Mouse (Mus musculus) embryo, embryonic 11.5 days (tissue): ENCODE measurements around the gene Ptf1a.

Source experiments
- DNase-seq: peaks from one replicate; pipeline ENCODE4 v3.0.0-alpha.2; 2012; ENCODE audit warnings: low read depth, low spot score

The Ptf1a gene

DNA sequence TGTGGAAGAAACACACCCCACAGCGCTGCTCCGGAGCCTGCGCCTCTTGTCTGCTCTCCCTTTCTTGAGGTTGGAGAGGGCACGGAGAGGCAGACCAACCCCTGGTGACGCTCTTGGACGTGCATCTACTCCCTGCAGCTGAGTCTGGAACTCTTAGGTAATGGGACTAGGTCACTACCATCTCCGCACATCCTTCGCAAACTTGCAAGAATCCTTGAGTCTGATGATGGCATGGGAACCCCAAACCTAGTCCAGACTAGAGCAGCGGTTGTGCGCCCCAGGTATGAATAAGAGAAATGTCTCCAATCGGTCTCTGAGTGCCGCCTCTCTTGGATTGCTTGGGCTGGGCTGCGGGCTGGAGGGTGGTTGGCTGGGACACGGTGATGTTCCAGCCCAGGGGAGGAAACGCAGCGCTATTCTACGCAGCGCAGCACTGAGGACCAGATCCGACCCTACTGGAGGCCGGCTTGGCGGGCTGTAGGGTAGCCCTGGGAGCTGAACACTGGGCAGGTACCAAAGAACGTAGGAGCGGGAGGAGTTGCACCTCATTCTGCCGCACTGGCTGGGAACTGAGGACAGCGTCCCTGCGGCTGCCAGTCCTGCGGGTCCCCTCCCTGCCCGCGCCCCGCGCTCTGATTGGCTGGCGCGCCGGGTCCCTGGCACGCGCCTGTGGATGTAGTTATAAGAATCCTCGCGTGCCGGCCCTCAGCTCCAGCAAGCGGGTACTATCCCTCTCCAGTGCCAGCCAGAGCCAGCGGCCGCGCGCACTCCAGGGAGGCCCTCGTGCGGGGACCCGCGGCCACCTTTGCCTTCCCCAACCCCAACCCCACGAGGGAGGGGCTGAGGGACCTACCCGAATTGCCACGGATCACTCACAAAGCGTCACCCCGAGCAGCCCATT is at the start of gene Ptf1a:
TSS of gene Ptf1a (plus strand) at position 733 of the 901 bp plus-strand sequence.
- no peak for DNase-seq

DNA sequence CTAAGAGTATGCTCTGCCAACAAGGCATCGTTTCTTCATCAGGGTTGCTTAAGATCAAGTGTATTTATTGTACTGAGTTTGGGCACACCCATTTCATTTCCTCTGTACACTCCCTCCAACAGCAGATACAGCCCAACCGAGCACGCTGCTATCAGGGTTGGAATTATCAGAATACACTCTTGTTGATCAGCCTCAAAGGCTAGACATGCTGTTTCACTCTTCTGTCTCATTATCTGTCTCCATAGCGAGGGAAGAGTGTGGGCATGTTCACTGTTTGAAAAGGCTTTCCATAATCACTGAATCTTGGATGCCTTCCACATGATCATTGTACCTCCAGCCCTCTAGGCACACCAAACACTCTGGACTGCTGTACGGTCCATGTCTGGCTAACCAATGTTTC is 40.1 kb upstream of the Ptf1a start:
- DNase-seq, result no peak

DNA sequence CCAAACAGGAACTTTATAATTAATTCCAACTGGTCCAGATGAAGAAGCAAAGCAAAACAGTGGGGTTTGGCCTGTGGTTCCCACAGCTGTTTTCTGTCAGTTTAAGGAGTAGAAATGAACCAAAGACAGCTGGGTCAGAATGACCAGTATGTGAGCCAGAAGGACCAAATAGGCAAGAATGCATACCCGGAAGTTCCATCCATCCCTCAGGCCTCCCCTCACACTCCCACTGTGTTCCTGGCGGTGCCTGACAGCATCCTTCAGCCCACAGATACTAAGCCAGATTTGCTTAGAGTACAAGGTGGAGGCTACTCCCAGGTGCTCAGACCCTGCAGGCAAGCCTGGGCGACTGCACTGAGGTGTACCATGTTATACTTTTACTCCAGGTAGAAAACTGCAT is 38.9 kb upstream of the Ptf1a start:
- DNase-seq, result no peak

- DNase-seq, result peak; percentile 46
Measured at GRCm38 (mm10) chr2:19414222-19414965, 31.1 kb upstream of the Ptf1a start.

GRCm38 (mm10) chr2:19415063-19415521 is 30.4 kb upstream of the Ptf1a start:
- DNase-seq, result peak; percentile 66

DNA sequence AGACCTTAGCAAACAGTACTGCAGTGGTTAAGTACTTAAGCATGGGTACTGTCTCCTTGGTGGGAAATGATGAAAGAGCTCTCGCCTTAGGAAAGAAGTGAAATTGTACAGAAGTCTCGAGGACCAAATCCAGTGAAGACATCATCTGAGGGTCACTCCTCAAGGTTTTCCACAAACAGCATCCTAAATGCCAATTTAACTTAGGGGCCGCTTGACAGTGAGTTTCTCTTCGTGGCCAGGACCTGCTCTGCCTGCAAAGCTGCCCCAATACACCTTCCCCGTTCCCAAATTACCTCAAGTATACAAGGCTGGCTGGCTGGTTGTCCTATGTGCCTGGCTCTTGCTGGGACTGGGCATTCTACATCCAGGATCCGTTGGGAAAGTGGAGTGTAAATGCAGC is 29.4 kb upstream of the Ptf1a start:
- DNase-seq, result no peak

GRCm38 (mm10) chr2:19419686-19420345 is 25.6 kb upstream of the Ptf1a start:
- no peak for DNase-seq

- DNase-seq, result no peak
Measured at GRCm38 (mm10) chr2:19422226-19422625, 23.2 kb upstream of the Ptf1a start.

DNA sequence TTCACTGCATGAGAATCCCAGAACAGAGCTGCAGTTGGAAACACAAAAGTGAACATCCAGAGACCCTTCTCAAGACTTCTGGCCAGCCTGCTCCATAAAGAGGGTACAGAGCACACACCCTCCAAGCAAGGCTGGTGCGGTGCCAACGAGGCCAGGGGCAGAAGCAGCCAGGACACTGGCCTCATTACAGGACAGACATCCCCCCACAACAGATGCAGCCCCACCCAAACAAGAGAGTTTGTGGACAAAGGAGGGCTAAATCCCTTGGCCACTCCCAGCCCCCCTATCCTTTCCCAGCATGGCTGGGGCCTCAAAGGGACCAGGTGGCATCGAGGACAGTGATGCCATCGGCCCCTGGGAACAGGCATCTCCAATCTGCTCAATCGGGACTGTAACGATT is 22.4 kb upstream of the Ptf1a start:
- no peak for DNase-seq

GRCm38 (mm10) chr2:19429031-19429430 is 16.4 kb upstream of the Ptf1a start:
- DNase-seq, result peak; percentile 66

- no peak for DNase-seq
Measured at GRCm38 (mm10) chr2:19429691-19430690, 15.5 kb upstream of the Ptf1a start.

DNA sequence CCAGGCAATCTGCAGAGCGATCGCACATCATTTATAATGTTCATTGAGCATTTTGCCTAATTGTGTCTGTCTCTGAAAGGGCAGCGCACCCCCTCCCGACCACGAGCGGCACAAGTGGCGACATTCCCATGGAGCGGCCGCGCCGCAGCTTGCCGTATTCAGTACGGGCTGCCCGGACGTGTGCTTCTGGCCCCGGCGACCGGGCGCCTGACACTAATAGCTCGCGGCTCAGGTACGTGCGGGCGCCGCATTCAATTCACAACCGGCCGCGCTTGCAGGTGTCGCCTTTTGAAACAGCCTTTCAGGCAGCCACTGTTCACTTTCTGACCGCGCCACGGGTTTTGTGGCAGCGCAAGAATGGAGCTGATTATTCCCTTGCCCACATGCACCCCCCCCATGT is 14.7 kb upstream of the Ptf1a start:
- no peak for DNase-seq

DNA sequence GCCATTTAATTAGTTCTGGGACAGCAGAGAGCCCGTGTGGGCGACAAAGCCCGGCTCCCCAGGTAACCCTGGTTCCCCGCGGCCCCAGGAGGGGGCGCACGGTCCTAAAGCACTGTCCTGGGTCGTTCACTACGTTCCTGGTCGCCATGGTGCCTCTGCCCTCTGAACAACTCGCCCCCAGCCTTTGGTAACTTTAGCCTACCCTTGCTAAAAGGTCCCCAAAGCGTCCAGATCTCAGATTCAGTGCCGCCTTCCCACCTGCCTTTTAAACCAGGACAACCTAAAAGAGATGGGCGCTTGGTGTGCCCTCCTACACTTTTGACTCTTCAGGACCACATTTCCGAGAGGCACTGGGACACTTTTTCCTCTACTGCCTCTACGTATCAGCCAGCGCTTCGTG is 14.3 kb upstream of the Ptf1a start:
- DNase-seq, result no peak

DNA sequence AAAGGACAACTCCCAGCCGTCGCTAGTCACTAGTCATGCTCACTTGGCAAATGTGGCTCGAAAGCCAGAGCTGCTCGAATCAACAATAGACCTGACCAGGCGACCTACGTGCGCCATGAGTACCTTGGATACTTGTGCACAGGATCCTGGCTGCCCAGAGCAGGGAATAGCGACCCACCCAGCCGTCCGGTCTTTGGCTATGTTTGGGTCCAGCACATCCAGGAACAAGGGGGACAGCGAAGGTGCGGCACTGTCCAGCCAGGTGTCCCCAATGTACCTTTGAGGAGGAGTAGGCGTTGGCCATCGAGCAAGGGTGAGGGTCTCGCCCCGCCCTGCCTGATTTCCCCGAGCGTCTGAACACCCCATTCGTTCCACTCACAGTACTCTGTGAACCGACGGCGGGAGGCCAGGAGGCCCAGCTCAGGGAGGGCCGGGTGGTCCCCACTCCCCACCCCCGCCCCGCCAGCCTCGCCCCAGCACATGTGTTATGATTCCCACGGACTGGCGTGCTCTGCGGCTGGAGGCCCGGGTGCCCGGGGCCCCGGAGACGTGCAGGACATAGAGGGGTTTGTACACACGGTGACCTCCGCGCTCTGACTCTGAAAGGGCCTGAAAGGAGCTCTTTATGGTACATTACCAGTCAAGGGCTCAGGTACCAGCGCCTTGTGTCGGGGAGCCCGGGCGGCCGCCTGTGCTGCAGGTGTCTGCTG is 13.7 kb upstream of the Ptf1a start:
- DNase-seq, result no peak

DNA sequence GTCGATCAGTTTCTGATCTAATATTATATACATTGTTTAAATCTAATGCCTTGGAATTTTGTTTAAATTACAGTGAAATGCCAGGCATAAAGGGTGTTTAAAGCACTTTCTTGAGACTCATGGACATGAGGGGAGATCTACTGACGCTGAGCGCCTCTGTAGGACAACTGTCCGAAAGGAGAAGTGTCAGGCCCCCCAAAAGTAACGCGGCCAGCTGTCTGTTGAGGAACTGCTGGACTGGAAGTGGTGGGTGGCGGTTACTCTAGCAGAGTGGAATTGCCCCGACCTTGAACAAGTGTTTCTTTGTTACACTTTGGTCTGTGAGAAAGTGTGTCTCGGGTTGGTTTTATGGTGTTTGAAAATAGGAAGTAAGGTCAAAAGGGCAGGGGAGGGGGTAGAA is 1.1 kb upstream of the Ptf1a start:
- no peak for DNase-seq

GRCm38 (mm10) chr2:19445871-19446501 is 523 bp downstream of the Ptf1a start:
- no peak for DNase-seq

- no peak for DNase-seq
Measured at GRCm38 (mm10) chr2:19446746-19447145, 1.3 kb downstream of the Ptf1a start.

DNA sequence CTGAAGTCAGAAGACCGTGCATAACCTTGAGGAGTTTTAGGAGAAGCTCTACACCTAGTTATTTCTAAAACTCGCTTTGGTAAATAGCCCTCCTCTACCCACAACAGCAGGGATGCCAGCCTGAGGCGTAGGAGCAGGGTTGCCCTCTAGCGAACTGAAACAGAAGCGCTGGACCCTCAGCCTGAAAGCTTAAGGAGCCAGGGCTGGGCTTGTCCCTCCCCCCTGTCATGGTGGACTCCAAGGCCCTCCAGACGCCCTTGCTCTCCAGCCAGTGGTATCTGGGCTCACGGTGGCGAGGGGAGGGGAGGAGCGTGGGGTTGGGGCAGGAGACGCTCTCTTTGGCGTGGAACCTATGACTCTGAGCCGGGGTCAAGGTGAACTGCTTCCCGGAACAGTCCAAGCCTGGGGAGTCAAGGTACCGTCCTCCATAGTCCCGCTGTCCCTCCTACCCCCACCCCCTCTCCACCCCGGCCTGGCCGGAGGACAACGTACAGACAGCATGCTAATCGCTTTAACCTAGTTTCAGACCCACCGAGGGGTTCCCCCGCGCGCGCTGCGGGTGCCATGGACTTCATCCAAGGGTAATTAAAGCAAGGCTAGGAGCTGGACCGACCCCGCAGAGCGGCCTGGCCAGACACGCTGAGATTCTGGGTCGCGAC is 2.7 kb downstream of the Ptf1a start:
- no peak for DNase-seq

DNA sequence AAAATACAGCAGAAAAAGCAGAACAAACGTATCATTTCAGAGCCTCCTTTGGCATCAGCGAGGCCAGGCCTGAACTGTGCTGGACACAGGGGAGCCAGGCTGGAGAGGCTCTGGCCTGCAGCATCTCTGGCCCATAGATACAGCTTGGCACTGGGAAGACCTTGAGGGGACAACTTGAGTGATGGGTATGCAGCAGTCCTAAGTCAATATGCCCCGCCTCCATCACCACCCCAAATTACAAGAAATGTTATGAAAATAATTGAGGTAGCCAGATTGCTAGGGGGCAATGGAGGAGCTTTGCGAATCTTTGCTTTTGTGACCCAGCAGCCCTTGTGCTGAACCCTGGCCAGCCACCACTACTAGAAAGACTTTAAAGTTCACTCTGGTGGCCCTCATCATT is 3.8 kb downstream of the Ptf1a start:
- DNase-seq, result no peak
